Mouse (Mus musculus) C2C12 (cell line): ENCODE measurements around the gene Slc15a3.

ENCODE experiments used
- CEBPB ChIP-seq: IDR thresholded peaks from one replicate; pipeline ENCODE4 v1.6.1; 2011; ENCODE audit warnings: low read depth, mild to moderate bottlenecking, control low read depth, moderate library complexity
- CTCF ChIP-seq: IDR thresholded peaks from one replicate; pipeline ENCODE4 v1.5.1; 2011; ENCODE audit not compliant: control insufficient read depth, insufficient read depth, insufficient read length
- MAX ChIP-seq: IDR thresholded peaks from one replicate; pipeline ENCODE4 v1.6.1; 2011; ENCODE audit warnings: mild to moderate bottlenecking, control low read depth
- MYOG ChIP-seq: IDR thresholded peaks from one replicate; pipeline ENCODE4 v1.6.1; 2011; ENCODE audit not compliant: control insufficient read depth, insufficient read length; ENCODE audit errors: extremely low read depth
- USF1 ChIP-seq: IDR thresholded peaks from one replicate; pipeline ENCODE4 v1.6.1; 2011; ENCODE audit warnings: low read depth, mild to moderate bottlenecking, control low read depth, moderate library complexity

DNA sequence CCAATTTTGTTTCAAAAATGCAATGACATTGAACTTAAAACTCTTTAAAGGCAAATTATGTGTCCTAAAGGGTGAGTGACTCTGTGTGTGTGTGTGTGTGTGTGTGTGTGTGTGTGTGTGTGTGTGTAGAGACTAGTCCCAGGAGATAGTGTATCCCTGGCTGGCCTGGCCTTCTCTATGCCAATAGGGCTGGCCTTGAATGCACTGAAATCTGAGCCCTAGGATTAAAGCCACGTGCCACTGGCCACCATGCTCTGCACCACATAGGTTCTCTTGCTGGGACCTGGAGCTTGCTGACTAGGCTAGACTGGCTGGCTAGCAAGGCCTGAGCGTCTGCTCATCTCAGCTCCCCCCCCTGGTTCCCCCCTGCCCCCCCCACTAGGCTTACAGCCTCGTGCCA, 46.5 kb upstream of the Slc15a3 start:
- TF ChIP-seq CTCF (no peak), MAX (no peak), MYOG (no peak), USF1 (peak; percentile 22), CEBPB (no peak)
